Mouse (Mus musculus) cerebellum, postnatal 14 days (tissue): ENCODE data around the gene Plk5.

Source experiments
- DNase-seq, 2 experiments: peaks; one replicate each; pipeline ENCODE4 v3.0.0; 2021; ENCODE audit warnings: mixed read lengths in 2 of 2

Gene Plk5

DNA sequence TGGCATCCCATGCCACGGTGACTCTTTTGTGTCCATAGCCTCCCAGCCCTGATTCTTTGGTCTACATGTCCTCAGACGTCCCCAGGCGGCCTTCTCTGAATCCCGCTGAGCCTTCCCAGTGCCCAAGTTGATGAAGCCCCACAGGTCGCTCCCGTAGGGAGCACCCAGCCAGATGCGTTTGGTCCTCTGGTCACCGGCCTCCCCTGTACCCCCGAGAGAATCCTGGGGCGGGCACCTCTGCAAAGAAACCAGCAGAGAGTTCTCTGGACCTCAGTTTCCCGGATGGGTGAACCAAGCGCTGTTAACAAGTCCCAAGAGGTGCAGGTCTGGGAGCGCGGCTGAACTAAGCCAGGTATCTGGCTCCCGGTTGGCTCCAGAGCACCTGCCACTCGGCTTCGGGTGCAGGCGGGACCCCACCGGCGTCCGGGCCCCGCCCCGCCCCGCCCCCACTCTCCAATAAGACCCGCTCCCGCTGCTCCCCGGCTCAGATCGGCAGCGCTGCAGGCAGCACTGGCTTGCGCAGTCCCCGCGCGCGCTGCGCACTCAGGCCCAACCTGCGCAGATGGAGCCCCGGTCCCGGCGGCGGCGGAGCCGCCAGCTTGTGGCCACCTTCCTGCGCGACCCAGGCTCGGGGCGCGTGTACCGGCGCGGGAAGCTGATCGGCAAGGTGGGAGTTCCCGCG, at the start of gene Plk5:
Gene Plk5, plus strand, starts transcription at position 459 of the 682 bp plus-strand sequence.
- peak; percentile 52 to 60 for DNase-seq

DNA sequence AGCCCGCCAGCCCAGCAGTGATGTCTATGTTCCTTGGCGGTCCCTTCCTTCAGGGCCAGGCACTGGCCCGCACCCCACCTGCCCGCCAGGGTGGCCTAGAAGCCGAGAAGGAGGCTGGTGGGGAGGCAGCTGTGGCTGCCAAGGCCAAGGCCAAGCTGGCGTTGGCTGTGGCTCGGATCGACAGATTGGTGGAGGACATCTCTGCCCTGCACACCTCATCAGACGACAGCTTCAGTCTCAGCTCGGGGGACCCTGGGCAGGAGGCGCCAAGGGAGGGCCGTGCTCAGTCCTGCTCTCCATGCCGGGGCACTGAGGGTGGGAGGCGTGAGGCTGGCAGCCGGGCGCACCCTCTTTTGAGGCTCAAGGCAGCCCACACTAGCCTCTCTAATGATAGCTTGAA, 44.7 kb upstream of the Plk5 start:
- DNase-seq = peak; percentile 66

DNA sequence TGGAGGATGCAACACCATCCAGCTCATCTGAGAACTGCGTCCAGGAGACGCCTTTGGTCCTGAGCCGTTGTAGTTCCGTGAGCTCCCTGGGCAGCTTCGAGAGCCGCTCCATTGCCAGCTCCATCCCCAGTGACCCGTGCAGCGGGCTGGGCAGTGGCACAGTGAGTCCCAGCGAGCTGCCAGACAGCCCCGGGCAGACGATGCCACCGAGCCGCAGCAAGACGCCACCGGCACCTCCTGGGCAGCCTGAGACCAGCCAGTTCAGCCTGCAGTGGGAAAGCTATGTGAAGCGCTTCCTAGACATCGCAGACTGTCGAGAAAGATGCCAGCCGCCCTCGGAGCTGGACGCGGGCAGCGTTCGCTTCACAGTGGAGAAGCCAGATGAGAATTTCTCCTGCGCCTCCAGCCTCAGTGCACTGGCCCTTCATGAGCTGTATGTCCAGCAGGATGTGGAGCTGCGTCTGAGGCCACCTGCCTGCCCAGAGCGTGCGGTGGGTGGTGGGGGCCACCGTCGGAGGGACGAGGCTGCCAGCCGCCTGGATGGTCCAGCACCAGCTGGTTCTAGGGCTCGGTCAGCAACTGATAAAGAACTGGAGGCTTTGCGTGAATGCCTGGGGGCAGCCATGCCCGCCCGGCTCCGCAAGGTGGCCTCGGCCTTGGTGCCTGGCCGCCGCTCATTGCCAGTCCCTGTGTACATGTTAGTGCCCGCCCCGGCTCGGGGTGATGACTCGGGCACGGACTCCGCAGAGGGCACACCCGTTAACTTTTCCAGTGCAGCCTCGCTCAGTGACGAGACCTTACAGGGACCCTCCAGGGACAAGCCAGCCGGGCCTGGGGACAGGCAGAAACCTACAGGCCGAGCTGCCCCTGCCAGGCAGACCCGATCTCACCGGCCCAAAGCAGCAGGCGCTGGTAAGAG, 43.4 kb upstream of the Plk5 start:
- DNase-seq = peak; percentile 56 to 58

DNA sequence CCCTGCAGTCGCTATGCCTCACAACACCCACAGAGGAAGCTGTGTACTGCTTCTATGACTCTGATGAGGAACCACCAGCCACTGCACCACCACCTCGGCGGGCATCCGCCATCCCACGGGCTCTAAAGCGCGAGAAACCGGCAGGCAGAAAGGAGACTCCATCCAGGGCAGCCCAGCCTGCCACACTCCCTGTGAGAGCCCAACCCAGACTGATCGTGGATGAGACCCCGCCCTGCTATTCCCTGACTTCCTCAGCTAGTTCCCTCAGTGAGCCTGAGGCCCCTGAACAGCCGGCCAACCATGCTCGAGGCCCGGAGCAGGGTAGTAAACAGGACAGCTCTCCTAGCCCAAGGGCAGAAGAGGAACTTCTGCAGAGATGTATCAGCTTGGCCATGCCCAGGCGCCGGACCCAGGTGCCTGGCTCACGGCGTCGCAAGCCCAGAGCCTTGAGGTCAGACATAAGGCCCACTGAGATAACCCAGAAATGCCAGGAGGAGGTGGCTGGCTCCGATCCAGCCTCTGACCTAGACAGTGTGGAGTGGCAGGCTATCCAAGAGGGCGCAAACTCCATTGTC, 42.5 kb upstream of the Plk5 start:
- peak; percentile 67 to 75 for DNase-seq

DNA sequence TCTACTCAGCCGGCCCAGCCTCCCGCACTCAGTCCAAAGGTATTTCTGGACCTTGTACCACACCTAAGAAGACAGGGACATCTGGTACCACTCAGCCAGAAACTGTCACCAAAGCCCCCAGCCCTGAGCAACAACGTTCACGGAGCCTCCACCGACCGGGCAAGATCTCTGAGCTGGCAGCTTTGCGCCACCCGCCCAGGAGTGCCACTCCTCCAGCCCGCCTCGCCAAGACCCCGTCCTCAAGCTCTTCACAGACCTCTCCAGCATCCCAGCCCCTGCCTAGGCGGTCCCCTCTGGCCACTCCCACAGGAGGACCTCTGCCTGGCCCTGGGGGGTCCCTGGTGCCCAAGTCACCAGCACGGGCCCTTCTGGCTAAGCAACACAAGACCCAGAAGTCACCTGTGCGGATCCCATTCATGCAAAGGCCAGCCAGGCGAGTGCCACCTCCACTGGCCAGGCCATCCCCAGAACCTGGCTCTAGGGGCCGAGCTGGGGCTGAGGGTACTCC, 41.7 kb upstream of the Plk5 start:
- peak; percentile 40 for DNase-seq

DNA sequence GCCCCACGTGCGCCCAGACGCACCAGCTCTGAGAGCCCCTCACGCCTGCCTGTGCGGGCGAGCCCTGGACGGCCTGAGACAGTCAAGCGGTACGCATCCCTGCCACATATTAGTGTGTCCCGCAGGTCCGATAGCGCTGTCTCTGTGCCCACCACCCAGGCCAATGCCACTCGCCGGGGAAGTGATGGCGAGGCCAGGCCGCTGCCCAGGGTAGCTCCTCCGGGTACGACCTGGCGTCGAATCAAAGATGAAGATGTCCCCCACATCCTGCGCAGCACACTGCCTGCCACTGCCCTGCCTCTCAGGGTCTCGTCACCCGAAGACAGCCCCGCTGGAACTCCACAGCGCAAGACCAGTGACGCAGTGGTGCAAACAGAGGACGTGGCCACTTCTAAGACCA, 40.9 kb upstream of the Plk5 start:
- DNase-seq = peak; percentile 28 to 35

DNA sequence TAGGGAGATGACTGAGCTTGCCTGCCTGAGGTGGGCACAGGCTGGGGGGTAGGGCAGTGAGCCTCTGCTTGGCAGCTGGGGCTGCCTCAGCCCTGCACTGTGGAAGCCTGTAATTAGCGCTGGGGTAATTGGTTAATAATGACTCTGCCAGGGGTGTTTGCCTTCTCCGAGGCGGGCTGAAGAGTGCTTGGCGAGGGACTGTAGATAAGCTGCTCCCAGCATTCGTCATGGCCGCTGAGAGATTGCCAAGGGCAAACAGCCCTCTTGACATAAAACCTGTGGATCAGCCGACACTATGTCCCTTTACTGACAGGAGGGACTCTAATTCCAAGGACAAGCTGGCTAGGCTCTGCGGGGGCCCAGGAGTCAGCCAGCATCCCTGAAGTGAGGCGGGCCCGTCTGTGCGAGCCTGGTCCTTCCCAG, 39.9 kb upstream of the Plk5 start:
- peak; percentile 45 to 68 for DNase-seq

DNA sequence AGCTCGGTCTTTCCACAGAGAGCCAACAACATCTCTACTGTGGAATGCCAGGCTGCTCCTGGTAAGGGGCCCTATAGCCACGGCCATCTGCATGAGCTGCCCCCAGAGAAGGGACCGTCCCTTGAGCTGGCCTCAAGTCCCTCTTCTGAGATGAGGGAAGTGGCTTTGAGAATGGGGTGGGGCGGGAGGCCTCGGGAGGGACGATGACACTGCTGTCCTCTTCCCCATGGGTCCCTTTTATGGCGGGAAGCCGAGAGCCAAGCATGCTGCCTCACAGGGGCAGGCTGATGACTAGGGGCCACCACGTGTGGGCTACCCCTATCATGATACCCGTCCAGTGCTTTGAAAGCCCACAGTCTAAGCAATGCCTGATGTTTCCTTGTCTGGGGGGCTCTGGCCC, 39.2 kb upstream of the Plk5 start:
- DNase-seq = peak; percentile 23 to 42

DNA sequence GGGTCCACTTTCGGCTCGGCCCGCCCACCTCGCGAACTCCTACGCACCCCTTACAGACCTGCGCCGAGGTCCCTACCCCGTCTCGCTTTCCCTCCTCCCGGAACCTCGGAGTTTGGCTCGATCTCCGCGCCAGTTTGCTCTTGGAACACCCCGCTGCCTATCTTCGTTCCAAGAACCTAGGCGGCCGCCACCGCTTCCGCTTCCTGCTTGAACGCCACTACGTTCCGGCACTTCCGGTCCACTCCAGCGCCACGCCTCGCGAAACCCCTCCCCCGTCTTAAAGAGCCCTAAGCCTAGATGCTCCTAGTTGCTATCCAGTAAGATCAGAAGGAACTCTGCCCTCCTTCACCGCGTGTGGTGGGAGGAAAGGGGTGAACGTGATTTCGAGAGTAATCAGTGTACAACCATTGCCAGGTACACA, 35.9 kb upstream of the Plk5 start, which contains the start of gene 2310011J03Rik:
Gene 2310011J03Rik, minus strand, starts transcription at position 198 of the 421 bp plus-strand sequence.
- DNase-seq = peak; percentile 91 to 92

DNA sequence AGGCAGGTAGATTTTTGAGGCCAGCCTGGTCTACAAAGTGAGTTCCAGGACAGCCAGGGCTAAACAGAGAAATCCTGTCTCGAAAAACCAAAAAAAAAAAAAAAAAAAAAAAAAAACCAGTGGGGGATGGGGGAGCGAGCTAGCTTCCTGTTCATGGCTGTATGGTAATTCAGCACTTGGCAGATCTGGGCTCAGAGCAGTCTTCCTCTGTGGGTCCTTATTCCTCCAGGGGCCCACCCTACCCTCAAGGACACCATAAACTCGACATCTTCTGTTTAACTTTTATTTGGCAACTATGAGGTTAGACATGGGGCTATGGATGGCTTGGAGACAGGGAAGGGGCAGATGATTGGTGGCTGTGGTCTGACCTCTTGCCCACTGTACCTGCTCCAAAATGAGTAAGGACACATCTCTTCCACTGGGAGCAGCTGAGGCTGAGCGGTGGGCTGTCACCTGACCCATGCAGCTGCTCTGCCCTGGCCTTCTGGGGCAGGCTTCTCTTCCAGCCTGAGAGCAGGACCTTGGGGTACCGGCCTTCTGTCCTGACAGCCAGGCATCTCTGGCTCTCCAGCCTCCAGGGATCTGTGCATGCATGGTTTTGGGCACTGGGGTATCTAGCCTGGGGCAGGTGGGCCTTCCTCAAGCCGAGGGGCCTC, 35.1 kb upstream of the Plk5 start:
- no peak for DNase-seq

DNA sequence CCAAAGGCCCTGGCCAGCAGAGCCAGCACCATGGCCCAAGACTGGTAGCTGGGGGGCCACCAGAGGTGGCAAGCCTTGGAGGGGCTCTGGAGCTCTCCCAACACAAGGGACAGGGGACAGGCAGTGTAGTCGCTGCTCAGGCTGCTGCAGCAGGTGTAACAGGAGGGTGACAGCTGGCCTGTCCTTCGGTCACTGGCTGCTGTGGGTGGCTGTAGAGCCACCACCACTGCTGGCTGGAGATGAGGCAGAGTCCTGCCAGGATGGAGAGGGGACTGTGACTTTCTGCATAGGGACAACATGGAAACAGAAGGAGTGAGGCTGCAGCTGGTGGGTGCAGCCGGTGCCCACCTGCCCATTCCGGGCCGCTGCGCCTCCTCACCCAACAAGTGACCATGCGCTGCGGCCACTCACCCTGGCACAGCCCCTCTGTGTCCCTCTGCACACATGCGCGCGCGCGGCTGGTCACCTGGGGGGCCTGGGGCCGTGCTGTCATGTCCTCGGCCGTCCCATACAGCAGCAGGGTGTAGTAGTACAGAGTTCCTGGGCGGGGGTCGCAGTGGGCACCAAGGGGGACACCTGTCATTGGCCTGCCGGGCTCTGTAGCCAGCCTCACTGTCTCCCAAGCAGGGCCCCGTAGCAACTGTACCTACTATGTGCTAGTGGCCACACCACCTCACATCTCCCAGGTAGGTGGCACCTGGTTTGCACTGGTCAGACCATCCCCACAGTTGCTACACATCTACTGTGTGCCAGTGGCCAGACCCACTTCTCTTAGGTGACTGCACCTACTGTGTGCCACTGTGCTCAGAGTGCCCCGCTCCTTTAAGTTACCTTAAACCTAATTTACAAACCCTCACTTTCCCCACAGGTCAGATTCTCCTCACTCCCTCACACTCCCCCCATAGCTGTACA, 34.3 kb upstream of the Plk5 start:
- DNase-seq = peak in 1 of 2 experiments; percentile 33

DNA sequence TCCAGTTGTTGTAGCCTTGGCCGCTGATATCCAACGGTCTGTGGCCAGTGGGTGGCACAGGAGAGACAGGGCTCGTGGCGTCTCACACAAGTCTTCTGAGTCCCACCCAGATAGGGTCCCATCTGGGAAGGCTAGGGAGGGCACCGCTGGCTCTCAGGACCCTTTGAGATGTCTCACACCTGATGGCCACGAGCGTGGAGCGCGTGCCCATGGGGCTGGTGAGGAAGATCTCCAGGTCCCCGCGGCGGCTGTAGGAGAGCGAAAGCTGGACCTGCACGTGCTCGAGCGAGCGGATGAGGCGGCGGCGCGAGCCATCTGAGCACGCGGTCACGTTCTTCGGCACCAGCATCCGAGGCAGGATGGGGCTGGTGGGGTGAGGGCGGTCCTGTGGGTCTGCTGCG, 33.4 kb upstream of the Plk5 start:
- DNase-seq = peak in 1 of 2 experiments; percentile 56

DNA sequence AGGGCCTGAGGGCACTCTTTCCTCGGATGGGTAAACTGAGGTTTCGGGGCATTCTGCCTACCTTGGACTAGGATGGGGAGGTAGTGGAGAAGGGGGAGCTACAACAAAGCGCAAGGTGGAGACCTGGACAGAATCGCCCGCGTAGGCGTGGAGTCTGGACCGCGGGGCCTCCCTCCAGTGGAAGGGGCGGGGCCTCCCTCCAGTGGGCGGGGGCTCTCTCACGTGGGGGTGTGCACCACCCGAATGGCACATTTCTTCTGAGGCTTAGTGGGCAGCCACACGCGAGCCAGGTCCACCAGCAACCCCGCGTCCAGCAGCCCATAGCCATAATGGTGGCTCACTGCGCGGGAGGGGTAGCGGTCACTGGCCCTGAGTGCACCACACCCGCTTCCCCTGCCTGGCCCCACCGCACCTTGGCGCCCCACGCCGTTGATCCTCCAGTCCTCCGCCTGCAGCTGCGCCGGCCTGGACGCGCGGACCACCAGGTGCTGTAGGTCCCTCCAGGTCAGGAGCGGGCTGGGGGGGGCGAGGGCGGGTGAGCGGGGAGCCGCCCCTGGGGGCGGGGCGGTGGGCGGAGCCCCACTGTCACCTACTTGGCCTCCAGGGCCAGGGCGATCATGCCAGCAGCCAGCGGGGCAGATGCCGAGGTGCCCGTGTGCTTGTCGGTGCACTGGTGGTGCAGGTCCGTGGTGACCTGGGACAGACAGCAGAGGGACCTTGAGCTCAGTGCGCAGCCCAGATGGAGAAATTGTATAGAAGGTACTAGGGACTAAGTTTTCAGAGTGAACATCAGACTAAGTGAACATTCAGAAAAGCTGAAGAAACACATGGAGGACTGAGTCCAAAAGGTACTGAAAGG, 32.8 kb upstream of the Plk5 start:
- DNase-seq = peak in 1 of 2 experiments; percentile 74

DNA sequence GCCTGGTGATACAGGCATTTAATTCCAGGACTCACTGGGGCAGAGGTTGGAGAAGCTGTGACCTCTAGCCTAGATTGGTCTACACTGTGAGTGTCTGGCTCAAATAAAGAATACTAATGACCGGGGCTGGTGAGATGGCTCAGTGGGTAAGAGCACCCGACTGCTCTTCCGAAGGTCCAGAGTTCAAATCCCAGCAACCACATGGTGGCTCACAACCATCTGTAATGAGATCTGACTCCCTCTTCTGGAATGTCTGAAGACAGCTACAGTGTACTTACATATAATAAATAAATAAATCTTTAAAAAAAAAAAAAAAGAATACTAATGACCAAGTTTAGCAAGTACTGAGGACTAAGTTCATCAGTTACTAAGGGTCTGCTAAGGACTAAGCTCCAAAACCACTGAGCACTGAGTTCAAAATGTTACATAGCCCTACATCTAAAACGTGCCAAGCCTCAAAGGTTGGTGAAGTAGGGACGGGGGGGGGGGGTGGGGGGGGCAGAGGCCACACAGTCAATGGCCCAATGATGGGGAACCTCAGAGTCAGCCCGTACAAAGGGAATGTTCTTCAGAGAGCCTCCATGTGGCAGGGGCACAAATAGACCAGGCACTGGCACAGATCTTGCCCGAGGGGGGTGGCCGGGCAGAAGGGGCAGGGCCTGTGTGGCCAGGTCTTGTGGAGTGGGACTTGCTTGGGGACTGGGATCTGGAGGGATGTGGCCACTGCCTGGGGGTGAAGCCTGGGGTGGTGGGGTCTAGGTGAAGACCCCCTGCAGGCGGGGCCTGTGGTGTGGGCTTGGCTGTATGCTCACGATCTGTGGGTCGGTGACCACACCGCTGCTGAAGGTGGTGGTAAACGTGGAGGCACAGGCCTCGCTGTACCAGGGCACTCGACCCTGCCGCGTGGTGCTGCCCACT, 31.9 kb upstream of the Plk5 start:
- peak in 1 of 2 experiments; percentile 28 for DNase-seq

DNA sequence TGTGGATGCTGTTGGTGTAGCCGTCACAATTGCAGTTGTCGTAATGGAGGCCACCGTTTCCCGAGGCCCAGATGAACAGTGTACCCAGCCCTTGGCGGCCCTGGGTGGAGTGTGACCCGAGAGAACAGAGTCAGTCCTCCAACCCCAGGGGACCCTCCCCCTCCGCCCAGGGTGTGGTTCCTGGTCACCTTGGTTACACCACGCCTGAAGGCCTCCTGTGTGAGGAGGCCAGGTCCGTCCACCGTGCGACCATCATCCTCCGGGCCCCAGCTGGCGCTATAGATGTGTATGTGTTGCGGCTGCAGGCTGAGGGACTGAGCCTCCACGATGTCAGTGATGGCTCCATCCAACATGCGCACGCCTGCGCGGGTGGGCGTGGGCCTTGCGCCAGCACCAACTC, 31.2 kb upstream of the Plk5 start:
- DNase-seq = peak in 1 of 2 experiments; percentile 43

DNA sequence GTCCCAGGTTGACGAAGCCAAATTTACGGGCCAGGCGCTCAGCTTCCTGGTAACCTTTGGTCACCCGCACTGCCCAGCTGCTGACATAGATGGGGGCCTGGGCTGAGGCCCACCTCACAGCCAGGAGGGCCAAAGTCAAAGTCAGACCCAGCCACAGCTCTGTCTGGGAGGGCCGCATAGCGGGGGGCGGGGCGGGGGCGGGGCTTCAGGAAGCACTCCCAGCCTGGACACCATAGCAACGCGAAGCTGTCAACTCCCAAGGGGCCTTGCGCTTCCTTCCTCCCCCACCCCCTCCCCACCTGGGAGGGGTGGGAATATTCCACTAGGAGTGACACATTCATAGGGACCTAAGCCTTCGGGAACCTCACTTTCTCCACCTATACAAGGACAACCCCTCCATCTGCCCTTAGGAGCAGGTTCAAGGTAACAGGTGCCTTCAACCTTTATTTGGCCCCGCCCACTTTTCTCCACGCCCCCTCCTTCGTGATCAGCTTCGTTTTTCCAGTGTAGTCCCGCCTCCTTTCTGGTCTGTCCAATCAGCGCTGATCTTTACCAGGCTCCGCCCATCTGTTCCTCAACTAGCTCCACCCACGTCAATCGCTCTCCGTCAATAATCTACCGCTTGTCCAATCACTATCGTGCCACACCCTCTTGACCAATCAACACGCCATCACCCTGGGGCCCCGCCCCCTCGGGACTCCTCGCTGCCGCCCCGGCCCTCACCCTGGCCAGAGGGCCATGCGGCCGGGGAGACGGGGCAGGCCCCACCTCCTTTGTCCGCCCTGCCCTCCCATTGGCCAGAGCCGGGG, 26.8 kb upstream of the Plk5 start, which contains the start of the genes Pcsk4 and Reep6:
Gene Pcsk4, minus strand, starts transcription at position 226 of the 809 bp plus-strand sequence.
Gene Reep6, plus strand, starts transcription at position 681 of the 809 bp plus-strand sequence.
- DNase-seq = peak; percentile 98 to 99

DNA sequence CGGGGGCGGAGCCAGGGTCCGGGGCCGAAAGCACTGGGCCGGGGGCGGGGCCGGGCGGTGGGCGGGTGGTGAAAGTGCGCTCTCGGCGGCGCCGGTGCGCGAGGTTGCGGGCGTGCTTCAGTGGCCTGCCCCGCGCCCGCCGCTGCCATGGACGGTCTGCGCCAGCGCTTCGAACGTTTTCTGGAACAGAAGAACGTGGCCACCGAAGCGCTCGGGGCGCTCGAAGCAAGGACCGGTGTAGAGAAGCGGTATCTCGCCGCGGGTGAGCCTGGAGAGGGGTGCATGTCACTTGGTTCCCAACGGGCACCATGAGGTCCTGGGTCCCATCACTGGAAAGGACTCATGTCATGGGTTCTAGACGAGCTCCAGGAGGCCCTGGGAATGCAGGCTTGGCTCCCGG, 26.2 kb upstream of the Plk5 start:
- DNase-seq = no peak

DNA sequence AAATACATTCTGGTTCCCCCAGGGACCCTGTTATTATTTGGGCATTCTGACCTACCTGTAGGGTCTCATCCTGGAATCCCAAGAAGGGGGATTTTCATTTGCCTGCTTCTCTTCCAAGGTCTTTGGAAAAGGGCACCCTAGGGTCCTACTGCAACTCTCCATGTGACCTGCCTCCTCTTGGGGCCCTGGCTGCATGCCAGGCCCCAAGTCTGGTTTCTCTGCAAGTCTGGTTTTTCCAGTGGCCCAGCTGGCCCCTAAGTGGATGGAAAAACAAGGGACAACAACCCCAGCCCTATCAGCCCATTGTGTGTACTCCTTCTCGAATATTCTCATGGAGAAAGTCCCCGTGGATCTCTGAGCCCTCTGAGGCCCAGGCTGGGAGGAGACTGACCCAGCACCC, 25.4 kb upstream of the Plk5 start:
- no peak for DNase-seq
